Mouse (Mus musculus) cerebellum, adult 18-20 months (tissue): ENCODE results near the gene Dus1l.
A peak's percentile ranks its signal among the peaks of the same experiment; 100 is the strongest.
"Not testable (repeated sequence)": the region's sequence is repeated elsewhere in the genome, so short reads cannot be mapped to it uniquely, and the experiment has no call there.

Experiments used
- DNase-seq, 2 experiments: peaks; one replicate each; pipeline ENCODE4 v3.0.0; 2021

Dus1l gene

DNA sequence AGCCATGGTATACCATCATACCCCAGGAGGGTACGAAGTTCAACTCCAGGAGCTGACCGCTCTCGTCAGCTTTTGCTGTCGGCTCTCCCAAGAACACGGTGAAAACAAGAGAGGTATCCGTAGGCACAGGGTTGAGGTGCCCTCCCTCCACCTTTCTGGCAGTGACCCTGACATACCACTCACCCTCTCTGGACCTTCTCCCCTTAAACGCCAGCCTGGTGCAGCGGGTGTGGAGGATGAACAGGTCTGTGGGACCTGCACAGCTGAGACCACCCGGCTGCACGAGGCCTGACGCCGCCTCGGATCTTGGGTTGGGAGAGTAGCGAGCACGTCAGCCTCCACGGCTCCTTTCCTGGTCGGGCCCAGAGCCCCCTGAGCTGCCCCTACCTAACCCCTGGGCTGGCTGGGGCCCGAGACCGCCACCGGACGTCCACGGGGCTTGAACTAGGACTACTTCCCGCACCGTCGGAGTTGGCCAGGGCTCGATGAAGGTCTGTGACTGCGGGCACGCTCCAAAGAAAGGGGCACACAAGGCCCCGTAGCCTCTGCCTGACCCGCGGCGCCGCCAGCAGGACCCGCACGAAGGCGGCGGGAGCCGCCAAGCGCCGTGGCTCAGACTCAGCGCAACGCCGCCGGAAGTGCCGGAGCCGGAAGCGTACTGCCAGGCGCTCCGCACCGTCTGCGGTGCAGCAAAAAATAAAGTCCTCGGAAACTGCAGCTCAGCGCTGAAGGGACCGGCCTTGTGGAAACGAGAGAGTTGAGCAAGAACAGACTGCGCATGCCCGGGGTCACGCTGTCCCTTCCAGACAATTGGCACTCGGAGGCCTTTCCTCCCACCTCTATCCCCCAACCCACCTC lies at the start of gene Dus1l:
Dus1l (minus strand) TSS at position 648 of the 858 bp plus-strand sequence.
- peak; percentile 96 to 99 for DNase-seq

DNA sequence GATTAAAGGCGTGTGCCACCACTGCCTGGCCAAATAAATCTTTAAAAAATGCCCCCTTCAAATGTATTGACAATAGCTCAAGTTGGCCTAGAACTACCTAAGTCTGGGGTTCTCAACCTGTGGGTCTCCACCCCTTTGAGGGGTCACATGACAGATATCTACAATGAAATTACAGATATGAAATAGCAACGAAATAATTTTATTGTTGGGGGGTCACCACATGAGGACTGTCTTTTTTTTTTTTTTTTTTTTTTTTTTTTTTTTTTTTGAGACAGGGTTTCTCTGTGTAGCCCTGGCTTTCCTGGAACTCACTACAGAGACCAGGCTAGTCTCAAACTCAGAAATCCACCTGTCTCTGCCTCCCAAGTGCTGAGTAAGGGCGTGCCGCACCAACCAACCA lies 48.1 kb upstream of the Dus1l start:
- DNase-seq, result no peak

DNA sequence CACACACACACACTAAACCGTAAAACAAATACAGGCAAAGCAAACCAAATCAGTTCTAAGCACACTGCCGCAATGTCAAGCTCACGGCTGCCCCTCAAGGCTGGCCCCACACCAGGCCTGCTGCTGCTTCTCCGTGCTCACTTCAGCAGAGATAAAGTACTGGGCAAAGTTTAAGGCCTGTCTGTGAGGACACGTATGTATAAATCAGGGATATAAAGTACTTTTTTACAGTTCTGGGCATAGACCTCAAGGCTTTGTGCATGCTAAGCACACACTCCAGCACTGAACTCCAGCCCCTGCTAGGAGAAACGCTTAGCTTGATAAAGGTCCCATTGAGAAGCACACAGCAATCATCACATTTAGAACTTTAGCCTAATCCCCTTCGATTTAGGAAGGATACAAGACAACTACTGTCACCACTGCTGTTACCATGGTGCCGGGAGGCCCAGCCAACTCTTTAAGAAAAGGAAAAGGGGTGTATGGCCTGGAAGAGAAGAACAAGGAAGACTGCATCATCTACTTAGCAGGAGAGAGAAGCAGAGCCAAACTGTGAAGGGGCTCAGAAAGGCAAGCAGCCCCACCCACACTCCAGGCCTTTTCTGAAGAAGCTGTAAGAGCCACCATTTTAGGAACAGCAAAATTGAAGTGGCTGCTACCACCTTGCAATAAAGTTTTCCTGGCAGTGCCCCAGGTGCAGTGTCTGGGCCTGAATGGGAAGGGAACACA lies 37.5 kb upstream of the Dus1l start:
- no peak for DNase-seq

DNA sequence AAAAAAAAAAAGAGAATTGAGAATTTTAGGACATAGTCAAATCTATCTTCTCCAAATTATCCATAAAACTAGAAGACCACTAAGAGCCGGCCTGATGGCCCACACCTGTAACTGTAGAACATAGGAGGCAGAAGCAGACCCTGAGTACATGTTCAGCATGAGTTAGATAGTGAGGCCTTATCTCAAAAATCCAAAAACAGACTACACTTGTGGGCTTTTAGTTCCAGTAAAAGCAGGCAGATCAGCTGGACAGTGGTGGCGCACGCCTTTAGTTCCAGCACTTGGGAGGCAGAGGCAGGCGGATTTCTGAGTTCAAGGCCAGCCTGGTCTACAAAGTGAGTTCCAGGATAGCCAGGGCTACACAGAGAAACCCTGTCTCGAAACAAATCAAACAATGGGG lies 36.8 kb upstream of the Dus1l start:
- DNase-seq, result not testable (repeated sequence)

DNA sequence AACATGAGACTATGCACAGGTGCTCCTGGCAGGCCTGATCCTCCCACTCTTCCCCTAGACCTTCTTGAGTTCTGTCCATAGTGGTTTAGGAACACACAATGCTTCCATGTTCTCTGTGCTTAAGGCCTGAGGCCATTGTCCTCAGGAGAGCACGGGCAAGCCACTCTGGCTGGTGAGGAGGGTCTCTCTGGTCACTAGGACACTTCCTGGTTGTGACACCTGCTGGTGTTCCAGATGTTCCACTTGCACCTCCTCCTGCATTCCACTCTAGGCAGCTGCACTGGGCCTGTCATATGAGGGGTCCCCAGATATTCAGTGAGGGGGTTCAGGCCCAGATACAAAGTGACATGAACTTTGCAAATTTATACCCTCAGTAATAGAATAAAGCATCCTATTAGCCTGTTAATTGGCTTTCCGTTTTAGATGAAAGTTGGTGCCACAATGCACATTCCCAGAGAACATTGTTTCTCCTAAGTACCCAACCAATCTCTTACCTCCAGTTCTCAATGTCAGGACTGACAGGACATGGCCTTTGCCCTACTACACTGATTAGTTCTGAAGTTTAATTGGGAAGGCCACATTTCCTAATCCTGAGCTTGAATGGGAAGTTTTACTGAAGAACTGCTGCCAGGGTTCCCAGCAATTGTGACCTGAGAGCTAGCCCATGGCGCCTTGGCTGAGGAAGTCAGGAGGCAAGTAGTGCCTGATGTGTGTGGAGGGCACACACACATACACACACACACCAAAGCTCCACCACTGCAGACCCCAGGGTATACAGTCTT lies 35.6 kb upstream of the Dus1l start:
- no peak for DNase-seq

DNA sequence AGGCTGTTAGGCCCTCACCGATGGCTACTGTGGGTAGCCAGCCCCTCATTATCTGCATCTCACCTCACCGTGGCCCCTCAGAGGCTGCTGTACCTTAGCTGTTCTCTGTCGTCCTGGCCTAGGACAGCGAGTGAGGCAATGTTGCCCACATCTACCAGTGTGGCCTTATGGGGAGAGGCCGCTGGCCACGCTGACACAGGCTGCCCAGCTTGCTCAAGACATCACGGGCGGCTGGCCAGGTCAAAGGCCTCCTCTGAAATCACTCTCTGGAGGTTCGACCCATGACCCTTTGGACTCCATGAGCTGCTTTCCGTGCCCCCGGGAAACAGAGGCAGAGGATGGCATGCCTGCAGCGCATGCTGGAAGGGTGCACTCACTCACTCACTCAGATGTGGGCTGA lies 34.5 kb upstream of the Dus1l start:
- DNase-seq, result no peak

DNA sequence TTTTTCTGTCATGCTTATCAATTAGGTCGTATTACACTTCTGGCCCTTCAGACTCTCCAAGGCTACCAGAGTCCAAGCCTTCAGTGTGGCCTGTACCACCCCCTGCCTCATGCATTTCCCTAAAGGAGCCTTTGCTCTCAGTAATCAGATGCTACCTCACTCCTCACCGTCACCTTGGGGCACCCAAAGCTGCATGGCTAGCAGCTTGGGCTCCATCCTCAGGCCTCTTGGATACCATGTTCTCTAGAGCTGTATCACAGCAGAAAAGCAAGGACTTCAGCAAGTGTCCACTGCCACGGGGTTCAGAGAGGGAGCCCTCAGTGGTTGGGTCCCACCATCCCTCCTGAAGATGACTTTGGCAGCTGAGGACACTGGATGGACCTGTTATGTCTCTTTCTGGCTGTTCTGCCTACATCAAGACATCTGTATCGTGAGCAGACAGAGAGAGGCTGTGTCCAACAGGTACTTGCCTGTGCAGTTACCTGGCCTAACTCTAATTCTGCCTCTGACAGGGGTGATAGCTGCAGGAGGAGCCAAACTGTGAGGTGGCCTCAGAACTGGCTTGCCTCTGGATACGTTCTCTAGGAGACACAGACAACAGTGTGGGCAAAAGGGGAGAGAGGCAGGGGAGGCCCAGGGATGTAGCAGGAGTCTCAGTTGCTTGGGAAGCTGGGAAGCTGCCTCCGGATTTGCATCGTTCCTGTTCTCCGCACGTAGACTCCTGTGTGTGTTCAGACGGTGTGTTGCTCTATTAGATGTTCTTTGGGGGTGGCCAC lies 33.7 kb upstream of the Dus1l start:
- DNase-seq, result no peak

DNA sequence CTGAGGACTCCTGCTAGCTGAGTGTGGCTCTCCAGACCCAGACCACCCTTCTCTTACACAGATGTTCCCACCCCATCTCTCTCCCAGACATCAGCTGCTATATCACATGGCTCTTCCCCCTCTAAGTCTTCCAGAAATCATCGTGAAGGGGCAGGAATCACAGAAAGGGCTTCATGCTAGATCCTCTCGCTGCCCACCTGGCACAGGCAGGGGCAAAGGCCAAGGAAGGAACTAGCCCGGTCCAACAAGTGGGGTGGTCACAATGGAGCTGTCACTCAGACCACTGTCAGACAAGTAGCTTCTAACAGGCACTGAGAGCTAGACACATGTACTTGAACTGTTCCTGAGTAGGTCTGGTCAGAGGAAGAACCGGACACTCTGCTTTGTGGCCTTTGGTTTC lies 32.2 kb upstream of the Dus1l start:
- no peak for DNase-seq

DNA sequence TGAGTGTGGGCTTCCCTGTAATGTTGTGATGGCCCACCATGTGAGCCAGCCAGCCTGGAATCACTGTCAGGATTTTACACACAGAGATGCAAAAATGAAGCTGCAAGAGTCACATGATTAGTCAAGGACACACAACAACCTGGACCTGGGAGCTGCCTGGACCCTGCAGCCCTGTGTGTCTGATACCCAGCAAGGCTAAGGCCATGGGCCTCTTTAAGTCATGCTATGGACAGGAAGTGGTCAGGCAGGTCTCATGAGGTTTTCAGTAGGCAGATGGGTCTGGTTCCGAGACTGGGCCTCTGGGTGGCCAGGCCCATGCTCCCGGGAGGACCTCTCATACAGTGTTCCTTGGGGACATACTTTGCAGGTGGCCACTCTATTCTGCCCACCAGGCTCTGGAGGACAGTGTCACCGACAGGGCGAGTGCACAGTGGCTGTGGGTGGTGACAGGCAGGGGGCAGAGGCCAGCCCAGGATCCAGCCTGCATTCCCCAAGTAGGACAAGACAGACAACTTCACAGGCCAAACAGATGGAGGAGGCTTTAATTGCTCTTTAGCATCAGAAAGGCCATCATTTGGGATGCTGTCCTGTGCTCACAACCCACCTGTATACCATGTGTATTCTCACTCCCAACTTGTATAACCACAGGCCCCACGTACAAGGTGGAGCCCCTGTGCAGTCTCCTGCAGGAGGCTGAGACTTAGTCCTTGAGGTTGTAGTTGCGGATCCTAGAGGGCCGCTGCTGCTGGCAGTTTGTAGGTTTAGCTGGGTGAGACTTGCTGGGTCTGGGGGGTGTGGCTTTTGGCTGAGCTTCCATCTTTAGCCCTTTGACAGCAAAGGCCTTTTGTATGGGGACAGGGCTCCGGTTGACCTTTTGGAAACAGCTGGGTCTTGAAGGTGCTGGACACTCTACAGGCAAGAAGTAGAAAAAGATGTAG lies 30.1 kb upstream of the Dus1l start:
- DNase-seq, result peak in 1 of 2 experiments; percentile 11

DNA sequence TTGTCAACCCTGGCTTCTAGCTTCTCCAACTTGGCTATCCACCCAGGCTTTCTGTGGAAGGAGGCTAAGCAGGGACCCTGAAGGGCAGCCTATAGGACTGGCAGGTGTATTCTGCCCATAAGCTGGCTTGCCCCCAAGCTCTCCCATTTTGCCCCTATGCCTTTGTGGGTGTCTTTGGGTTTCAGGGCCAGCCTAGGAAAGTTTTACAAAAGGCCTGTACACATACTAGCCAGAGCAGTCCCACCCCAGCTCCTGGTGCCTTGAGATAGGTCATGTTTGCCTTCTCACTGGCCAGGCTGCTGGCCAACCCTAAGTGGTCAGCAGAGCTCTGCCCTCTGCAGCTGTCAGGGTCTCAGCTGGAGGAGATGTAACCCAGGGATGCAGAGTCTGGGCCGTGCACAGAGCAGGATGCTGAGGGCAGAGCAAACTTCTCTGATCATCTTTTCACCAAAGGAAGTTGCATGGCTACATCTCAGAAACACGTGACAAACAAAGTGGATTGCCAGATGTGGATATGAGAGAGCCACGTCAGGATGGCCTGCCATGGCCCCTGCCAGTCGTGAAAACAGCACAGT lies 29.2 kb upstream of the Dus1l start:
- peak in 1 of 2 experiments; percentile 35 for DNase-seq

DNA sequence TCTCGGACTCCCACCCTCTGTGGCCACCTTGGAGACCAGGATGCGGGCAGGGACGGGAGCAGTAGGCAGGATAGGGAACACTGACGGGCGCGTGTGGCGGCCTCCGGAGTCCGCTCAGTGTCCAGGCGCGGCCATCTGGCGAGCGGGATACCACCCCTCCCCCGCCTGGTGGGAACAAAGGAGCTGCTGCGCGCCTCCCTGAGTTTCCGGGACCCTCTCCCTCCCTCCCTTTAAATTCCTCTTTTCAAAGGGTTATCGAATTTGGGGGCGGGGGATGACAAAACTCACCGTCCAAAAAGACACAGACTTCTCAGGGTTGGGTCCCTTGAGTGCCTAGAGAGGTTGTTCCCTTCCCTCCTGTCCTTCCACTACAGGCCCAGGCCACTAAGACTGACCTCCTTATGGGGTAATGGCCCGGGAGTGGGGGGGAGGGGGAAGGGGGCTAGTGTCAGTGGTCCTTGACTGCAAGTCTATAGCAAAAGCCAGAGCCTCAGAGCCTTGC lies 28.6 kb upstream of the Dus1l start:
- no peak for DNase-seq

DNA sequence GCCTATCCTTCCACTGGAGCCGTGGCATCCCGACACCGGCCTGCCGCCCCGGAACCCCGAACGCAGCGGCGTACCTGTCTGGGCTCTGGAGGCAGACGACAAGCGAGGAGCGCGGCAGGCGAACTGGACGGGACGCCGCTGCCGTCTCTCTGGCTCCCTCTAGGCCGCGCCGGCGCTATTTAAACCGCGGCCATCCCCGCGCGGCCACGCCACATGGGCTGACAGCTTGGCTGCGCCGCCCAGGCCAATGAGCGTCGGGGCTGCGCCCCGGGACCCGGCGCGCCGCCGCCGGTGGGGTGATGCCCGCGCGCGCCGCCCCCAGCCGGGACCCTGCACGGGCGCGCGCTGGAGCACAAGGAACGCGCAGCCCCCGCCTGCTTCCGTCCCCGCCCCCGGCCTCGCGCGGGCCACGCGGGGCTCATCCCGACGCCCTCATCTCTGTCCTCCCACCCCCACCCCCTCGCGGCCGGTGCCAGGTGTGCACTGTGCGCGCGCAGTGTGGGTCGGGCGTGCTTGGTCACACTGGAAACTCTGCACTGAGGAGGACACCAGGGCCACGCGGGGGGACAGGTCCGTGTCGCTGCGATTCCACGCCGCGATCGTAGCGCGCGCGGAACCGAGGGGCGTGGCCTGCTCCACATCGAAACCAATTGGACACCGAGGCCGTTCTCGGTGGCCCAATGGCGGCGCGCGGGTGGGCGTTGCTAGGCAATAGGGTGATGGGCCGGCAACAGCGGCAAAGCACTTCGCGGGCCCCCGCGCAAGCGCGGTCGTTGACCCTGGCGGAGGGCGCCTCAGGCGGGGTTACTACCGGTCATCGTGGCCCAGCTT lies 28.0 kb upstream of the Dus1l start, which contains the start of gene Fasn:
Fasn (minus strand) TSS at position 592 of the 831 bp plus-strand sequence.
- DNase-seq, result peak; percentile 97 to 98

DNA sequence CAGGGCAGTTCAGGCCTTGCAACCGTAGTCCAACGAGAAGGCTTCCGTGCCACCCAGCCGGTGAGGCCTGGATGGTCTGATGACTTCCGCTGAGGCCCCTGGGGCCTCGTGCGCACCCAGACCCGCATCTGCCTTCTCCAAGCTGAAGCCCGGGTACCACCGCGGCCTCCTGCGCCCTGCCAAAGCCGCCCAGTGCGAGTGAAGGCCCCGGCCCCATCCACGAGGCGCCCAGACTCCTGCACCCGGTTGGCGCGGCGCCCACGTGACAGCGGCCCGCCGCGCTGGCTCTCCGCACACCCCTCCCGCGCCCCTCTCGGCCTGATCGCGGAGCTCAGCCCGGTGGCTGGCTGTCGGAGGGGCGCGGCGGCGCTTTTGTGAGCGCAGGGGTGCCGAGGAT lies 27.3 kb upstream of the Dus1l start:
- no peak for DNase-seq

DNA sequence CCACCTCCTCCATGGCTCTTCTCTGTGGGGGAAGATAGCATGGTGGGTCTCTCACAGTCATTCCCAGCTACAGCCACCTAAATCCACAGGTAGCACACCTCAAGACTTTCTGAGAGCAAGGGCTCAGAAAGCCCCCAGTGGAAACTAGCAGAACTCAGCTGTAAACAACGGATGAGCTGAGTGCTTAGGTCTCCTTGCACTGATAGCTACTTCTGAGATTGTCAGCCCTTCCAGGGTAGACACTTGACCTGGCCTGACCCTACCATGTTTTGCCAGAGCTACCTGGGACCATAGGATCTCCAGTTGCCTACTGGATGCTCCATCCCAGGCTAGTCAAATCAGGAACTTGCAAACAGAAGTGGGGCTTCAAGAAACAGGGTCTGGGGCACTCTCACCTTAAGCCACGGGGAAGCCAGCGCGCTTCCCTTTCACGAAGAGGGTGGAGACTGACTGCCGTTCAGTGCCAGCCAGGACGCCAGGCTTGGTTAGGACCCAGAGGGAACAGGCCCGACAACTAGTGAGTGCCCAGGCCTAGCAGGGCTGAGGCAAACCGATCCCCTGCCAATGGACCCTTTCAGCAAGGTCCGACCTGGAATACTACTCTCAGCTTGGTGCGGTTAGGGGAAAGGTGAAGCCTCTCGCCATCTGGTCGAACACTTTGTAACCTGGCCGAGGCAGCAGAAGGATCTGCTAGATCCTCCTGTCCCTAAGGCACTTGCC lies 26.8 kb upstream of the Dus1l start:
- DNase-seq, result peak in 1 of 2 experiments; percentile 50

DNA sequence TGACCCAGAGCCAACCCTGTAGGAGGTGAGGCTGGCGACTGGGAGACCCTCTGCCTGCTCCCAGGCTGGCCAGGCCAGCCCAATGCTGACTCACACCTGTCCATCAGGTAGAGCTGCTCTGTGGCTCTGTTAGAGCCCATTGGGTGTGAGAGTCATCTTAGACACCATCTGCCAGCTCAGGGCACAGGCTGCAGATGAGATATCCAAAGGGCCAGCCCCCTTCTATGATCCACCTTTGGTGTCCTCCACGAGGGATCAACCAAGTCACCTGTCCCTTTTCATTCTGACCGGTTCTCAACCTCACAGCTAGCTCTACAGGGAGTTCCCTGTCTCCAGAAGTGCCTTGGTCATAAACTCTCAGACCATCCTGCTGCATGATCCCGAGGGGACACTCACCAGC lies 26.1 kb upstream of the Dus1l start:
- peak in 1 of 2 experiments; percentile 15 for DNase-seq

DNA sequence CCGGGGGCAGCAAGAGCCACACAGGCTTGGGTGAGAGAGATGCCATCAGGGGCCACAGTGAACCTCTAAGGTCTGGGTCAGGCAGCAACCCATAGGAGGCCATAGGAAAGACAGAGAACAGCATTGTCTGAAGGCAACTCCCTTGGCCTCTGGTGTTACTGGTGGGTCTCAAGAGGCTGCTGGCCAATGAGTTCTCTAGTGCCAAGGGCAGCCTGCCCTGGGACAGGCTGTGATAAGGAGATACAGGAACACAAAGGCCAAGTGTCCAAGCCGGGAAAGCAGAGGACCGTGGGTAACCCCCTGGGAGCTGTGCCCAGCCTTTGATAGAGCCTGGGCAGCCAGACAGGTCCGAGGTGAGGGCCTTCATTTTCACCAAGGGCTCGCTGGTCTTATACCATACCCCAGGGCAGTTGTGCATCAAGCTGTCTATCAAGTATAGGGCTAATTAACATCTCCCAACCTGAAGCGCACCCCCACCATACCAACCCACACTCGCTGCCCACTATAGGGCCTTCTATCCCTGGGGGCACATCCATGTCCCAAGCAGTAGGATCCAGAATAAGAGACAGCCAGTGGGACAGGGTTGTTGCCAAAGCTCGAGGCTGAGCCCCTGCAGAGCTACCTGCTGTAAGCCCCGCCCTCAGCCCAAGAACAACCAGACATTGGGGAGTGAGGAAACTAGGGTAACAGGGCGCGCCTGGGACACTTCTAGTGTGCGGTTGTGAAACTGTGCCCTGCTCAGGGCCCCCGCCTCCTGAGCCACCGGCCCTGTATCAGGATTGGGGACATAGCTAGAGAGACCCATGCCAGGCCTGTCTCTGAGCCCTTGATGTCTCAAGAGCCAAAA lies 25.1 kb upstream of the Dus1l start:
- DNase-seq, result peak in 1 of 2 experiments; percentile 21

DNA sequence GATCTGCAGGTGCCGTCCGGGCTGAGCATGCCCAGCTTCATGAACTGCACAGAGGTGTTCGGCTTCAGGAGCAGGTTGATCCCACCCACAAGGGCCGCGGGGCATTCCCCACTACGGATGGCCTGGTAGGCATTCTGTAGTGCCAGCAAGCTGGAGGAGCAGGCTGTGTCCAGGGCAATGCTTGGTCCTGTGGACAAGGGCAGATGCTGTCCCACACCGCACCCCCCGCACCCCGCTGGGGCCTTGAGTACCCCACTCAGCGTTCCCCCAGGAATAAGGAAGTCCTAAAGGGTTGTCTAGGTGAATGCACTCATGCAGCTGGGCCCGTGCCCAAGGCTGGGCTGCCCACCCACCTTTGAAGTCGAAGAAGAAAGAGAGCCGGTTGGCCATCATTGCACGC lies 24.3 kb upstream of the Dus1l start:
- DNase-seq, result peak in 1 of 2 experiments; percentile 17

DNA sequence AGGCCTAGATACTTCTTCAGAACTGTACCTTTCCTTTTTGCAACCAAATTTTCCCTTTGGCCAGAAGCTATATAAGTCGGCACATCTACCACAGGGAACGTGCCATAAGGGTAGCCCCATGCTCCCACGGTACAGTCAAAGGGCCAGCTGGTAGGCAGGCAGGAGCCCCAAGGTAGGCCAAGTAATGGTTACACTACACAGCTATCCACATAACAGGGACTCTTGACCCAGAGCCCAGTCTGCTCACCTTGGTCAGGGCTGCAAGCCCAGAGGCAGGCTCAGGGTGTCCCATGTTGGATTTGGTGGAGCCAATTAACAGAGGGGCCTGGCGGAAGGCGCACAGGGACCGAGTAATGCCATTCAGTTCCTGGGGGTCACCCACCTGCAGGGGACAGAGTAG lies 23.4 kb upstream of the Dus1l start:
- peak; percentile 55 to 65 for DNase-seq
